Mouse (Mus musculus) heart, embryonic 13.5 days (tissue): ENCODE measurements at regions not wholly inside any gene's neighbourhood (a gene's known extent, or its start where the extent isn't known, plus 50 kb on each side); places are given as distances from the start of the nearest gene placed in this dataset.

Experiments
- ATAC-seq: fragments of 200-750 bp; cut with Nextera tagmentation; 2 replicates; pipeline ENCODE4 v1.8.0; 2017; ENCODE audit warnings: moderate TSS enrichment; ENCODE audit not compliant: insufficient number of reproducible peaks, low FRiP score, low TSS enrichment; ENCODE audit errors: extremely low read depth
- H3K27ac ChIP-seq: fragments of 300-500 bp; sonication (generic); replicated peaks from 2 replicates; pipeline ENCODE4 v1.5.1; 2015; ENCODE audit warnings: moderate library complexity, mild to moderate bottlenecking, inconsistent platforms
- H3K27me3 ChIP-seq: fragments of 300-500 bp; sonication (generic); replicated peaks from 2 replicates; pipeline ENCODE4 v1.6.1; 2015; ENCODE audit warnings: mild to moderate bottlenecking, inconsistent platforms
- H3K36me3 ChIP-seq: fragments of 300-500 bp; sonication (generic); 2 replicates; pipeline ENCODE4 v1.6.1; 2015; ENCODE audit warnings: mild to moderate bottlenecking, inconsistent platforms
- H3K4me1 ChIP-seq: fragments of 300-500 bp; sonication (generic); 2 replicates; pipeline ENCODE4 v1.6.1; 2015; ENCODE audit warnings: inconsistent platforms
- H3K4me2 ChIP-seq: fragments of 300-500 bp; sonication (generic); 2 replicates; pipeline ENCODE4 v1.6.1; 2015; ENCODE audit warnings: inconsistent platforms, mild to moderate bottlenecking, moderate library complexity
- H3K4me3 ChIP-seq: fragments of 300-500 bp; sonication (generic); 2 replicates; pipeline ENCODE4 v1.5.1; 2015; ENCODE audit warnings: moderate library complexity, mild to moderate bottlenecking, inconsistent platforms
- H3K9ac ChIP-seq: fragments of 300-500 bp; sonication (generic); 2 replicates; pipeline ENCODE4 v1.6.1; 2015; ENCODE audit warnings: inconsistent platforms, mild to moderate bottlenecking, moderate library complexity
- H3K9me3 ChIP-seq: fragments of 300-500 bp; sonication (generic); 2 replicates; pipeline ENCODE4 v1.6.1; 2016; ENCODE audit warnings: inconsistent platforms
- WGBS: fragments of 180-500 bp; shearing (Covaris S2); methylation state at CpG from one replicate; pipeline ENCODE4 v1.1.7; 2015; ENCODE audit warnings: mixed read lengths; 5-methylcytosine and 5-hydroxymethylcytosine counted together

DNA sequence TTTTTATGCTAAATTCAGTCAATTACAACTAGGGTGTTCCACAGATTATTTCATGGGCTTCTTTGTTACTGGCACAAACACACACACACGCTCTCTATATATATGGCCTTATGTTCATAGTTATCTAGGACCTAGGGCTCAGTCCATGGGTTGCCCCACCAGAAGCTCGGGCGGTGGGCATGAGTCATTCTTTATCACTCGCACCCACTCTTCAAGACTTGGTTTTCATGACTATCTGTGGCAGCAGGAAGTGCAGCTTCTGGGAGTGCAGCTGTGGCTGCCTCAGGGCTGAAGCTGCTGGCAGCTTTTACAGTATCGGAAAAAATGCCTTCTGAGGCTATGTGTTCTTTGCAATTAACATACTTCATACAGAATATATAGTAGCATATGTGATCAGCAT is 198.7 kb downstream of the Ipo11 start:
- Histone ChIP-seq H3K36me3 (no peaks in the 10 kb centered on the region), H3K9me3 (0 out of 2 replicates have a peak, but pooled peaks cover 2% of the 10 kb centered on the region), H3K27ac (no peak overlapping the region), H3K4me3 (no peak overlapping the region), H3K27me3 (0 out of 2 replicates have a peak, but pooled peaks cover 3% of the 10 kb centered on the region), H3K4me2 (no peak overlapping the region), H3K4me1 (no peaks in the 10 kb centered on the region), H3K9ac (no peak overlapping the region)
- no peak; the same call in 1 of the 2 replicates for ATAC-seq
- 55% methylated on average over 5 of the region's 5 CpGs for WGBS

DNA sequence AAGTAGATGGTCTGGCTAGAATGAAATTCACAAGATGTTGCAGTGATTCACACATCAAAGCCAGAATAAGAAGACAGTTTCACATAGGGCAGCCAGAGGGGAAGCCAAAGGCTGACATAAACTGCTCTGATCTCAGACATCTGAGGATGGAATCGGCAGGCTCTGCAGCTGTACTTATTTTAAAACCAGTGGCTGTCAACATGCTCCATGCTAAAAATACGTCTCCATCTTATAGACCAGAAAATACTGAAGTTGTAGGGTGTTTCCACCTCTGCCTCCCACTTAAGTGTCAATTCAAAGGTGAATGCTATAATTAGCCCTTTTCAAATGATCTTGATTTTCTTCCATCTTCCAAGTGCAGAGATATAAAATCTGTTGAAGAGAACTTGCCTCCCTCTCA is 202.4 kb downstream of the Ipo11 start:
- Histone ChIP-seq H3K9me3 (no peaks in the 10 kb centered on the region), H3K27me3 (0 out of 2 replicates have a peak, but pooled peaks cover 3% of the 10 kb centered on the region), H3K9ac (no peak overlapping the region), H3K27ac (no peak overlapping the region), H3K4me2 (no peak overlapping the region), H3K4me1 (no peaks in the 10 kb centered on the region), H3K36me3 (no peaks in the 10 kb centered on the region), H3K4me3 (no peak overlapping the region)
- no peak for ATAC-seq
- WGBS = 51% methylated on average over 2 of the region's 2 CpGs

DNA sequence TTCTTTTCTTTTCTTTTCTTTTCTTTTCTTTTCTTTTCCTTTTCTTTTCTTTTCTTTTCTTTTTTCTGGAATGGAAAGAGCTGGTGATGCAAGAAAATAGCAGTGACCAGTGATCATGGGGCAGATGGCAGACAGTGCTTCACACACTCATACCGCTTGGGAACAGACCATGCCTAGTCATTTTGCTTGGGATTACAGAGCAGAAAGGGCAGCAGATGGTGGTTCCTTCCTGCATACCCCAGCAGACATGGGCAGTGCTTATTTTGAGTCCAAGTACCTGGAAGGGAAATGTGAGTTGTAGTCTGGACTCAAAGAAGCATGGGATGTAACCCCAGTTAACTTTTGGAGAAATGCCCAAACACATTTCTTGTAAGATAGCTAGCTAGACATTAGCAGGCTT is 203.9 kb downstream of the Ipo11 start:
- Histone ChIP-seq H3K36me3 (no peaks in the 10 kb centered on the region), H3K4me2 (no peak overlapping the region), H3K9ac (no peak overlapping the region), H3K27me3 (0 out of 2 replicates have a peak, but pooled peaks cover 3% of the 10 kb centered on the region), H3K4me1 (no peaks in the 10 kb centered on the region), H3K4me3 (no peak overlapping the region), H3K9me3 (no peaks in the 10 kb centered on the region), H3K27ac (no peak overlapping the region)
- ATAC-seq = no peak
- WGBS = 88% methylated on average over 1 of the region's 1 CpGs

DNA sequence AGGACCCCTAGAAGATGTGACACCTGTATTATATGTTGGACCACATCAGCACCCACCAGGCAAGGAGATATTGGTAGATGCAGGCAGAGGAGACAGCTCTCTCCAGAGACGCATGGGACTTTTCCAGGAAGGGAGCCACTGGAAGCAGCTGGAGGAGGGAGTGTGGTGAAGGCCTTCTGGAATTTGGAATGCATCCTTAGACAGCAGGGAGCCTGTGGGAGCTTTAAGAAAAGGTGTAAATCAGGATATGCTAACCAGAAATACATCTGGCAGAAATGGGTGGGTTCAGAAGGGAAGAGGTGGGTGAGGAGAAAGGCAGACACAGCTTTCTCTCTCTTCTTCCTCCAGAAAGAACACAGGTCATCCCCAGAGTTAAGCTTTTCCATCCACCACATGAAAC is 213.4 kb downstream of the Ipo11 start:
- no peak overlapping the region for H3K9ac ChIP-seq
- no peak overlapping the region for H3K4me2 ChIP-seq
- 65% methylated on average over 1 of the region's 1 CpGs for WGBS
- H3K27me3 ChIP-seq = no peaks in the 10 kb centered on the region
- H3K27ac ChIP-seq = no peak overlapping the region
- no peak for ATAC-seq
- no peaks in the 10 kb centered on the region for H3K9me3 ChIP-seq
- H3K36me3 ChIP-seq = no peaks in the 10 kb centered on the region
- no peaks in the 10 kb centered on the region for H3K4me1 ChIP-seq
- no peak overlapping the region for H3K4me3 ChIP-seq

DNA sequence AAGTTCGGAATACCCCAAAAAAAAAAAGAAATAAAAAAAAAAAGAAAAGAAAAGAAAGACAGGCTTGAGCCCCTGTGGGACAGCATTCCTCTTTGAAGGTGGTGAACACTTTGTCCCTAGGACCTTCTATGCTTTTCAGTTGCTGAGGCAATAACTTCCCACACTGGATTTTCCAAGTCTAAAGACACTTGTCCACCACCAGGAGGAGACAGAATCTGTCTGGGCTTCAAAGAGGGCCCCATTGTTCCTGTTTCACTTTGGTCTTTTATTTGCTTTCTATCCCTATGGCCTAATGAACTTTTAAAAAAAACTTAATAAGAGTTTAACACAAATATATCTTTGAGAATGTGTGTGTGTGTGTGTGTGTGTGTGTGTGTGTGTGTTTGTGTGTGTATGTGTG is 215.6 kb downstream of the Ipo11 start:
- 79% methylated on average over 1 of the region's 1 CpGs for WGBS

DNA sequence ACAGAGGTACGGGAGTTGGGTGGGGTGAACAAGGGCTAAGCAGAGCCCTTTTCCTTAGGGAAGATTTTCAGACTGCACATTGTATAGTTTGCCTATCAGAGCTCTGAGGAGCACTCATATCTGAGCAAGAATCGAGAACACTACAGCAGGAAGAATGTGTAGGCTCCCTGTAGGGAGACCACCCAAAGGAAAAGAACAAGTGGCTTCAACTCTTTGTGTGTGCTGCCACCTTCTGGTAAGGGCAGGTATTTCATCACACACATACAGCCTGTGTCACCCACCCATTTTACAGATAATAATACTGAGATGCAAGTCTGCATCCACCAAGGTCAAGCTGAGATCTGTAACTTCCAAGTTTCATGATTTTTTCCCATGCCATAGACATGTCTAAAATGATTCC is 221.0 kb downstream of the Ipo11 start:
- no peaks in the 10 kb centered on the region for H3K4me1 ChIP-seq
- no peaks in the 10 kb centered on the region for H3K36me3 ChIP-seq
- H3K9ac ChIP-seq = no peak overlapping the region
- no peak overlapping the region for H3K27ac ChIP-seq
- 44% methylated on average over 2 of the region's 2 CpGs for WGBS
- H3K27me3 ChIP-seq = no peaks in the 10 kb centered on the region
- H3K4me3 ChIP-seq = no peak overlapping the region
- H3K4me2 ChIP-seq = no peak overlapping the region
- no peaks in the 10 kb centered on the region for H3K9me3 ChIP-seq
- no peak for ATAC-seq

More for the DNA sequence above, 215.6 kb downstream of the Ipo11 start:
- no peaks in the 10 kb centered on the region for H3K9me3 ChIP-seq
- H3K36me3 ChIP-seq = no peaks in the 10 kb centered on the region
- no peak for ATAC-seq
- H3K4me2 ChIP-seq = no peak overlapping the region
- no peak overlapping the region for H3K27ac ChIP-seq
- no peak overlapping the region for H3K4me3 ChIP-seq
- H3K27me3 ChIP-seq = no peaks in the 10 kb centered on the region
- no peaks in the 10 kb centered on the region for H3K4me1 ChIP-seq
- H3K9ac ChIP-seq = no peak overlapping the region

DNA sequence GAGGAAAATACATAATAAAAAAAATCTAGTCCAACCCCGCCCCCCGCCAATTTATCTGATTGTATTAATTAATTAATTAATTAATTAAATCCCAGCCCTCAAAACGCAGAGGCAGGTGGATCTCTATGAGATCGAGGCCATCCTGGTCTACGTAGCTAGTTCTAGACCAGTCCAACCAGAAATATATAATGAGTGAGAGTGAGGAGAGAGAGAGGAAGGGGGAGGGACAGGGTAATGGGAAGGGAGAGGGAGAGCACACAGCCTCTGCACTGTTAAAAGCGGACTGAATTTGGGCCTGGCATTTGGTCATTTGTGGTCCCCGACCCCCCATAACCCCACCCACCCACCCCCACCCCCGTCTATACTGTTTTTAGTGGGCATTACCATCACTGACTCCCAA is 221.5 kb downstream of the Ipo11 start:
- H3K9ac ChIP-seq = no peak overlapping the region
- WGBS = 75% methylated on average over 8 of the region's 8 CpGs
- H3K36me3 ChIP-seq = no peaks in the 10 kb centered on the region
- no peaks in the 10 kb centered on the region for H3K9me3 ChIP-seq
- no peaks in the 10 kb centered on the region for H3K27me3 ChIP-seq
- H3K4me2 ChIP-seq = no peak overlapping the region
- H3K27ac ChIP-seq = no peak overlapping the region
- H3K4me3 ChIP-seq = no peak overlapping the region
- ATAC-seq = no peak
- H3K4me1 ChIP-seq = no peaks in the 10 kb centered on the region

DNA sequence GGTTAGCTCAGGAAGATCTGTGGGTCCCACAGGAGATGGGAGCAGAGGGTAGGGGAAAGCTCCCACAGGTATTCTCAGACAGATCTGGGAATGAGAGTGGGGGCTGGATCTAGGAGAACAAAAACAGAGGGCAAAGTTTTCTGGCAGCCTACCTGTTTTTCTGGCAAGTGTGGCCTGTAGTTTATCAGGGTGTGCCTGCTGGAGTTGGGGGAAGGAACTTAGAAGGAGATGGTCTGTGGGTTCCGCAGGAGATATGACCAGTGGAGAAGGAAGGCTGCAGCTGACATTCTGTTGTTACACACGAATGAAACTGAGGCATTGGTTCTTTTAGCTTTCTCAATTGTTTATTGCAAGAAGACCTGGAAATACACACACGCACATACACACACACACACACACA is 226.2 kb downstream of the Ipo11 start:
- H3K9ac ChIP-seq = no peak overlapping the region
- H3K9me3 ChIP-seq = no peaks in the 10 kb centered on the region
- H3K27ac ChIP-seq = no peak overlapping the region
- WGBS = 71% methylated on average over 3 of the region's 3 CpGs
- no peak overlapping the region for H3K4me2 ChIP-seq
- H3K36me3 ChIP-seq = no peaks in the 10 kb centered on the region
- no peaks in the 10 kb centered on the region for H3K27me3 ChIP-seq
- no peaks in the 10 kb centered on the region for H3K4me1 ChIP-seq
- no peak for ATAC-seq
- H3K4me3 ChIP-seq = no peak overlapping the region

DNA sequence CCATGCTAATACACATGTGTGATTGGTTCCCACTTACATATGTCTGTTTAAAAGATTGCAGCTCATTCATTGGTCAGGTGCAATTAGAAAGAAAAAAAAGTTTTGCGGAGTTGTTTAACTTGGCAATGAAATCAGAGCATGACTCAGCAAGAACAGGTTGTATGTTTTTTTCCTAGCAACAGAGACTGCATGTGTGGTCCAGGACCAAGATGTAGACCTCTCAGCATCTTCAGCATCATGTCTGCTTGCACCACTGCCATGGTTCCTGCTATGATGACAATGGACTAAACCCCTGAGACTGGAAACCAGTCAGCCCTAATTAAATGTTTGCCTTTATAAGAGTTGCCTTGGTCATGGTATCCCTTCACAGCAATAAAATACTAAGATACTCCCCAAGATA is 236.4 kb downstream of the Ipo11 start:
- no peak for ATAC-seq
- Histone ChIP-seq H3K4me1 (no peaks in the 10 kb centered on the region), H3K27me3 (no peaks in the 10 kb centered on the region), H3K4me3 (no peak overlapping the region), H3K27ac (no peak overlapping the region), H3K9ac (no peak overlapping the region), H3K9me3 (no peaks in the 10 kb centered on the region), H3K36me3 (no peaks in the 10 kb centered on the region), H3K4me2 (no peak overlapping the region)
- WGBS = 87% methylated on average over 1 of the region's 1 CpGs

DNA sequence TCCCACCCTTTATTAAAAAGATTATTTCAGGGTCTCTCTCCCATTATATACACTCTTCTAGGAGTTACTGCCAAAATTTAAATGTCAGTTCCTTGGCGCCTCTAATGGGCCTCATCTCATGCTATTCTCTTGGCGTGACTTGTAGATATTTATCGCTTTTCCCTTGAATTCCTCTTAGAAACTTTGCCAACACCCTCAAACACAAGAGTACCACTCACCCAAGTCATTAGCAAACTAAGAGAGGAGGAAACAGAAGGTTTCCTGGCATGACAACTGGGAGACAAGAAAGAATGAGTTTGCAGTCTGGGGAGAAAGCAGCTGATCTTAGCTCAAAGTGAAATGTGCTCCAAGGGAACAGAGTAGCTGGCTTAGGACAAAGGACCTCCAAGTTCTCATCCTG is 236.8 kb downstream of the Ipo11 start:
- no peak overlapping the region for H3K27ac ChIP-seq
- H3K9ac ChIP-seq = no peak overlapping the region
- no peaks in the 10 kb centered on the region for H3K36me3 ChIP-seq
- H3K9me3 ChIP-seq = no peaks in the 10 kb centered on the region
- 76% methylated on average over 3 of the region's 3 CpGs for WGBS
- no peak overlapping the region for H3K4me2 ChIP-seq
- no peaks in the 10 kb centered on the region for H3K27me3 ChIP-seq
- H3K4me1 ChIP-seq = no peaks in the 10 kb centered on the region
- ATAC-seq = no peak
- H3K4me3 ChIP-seq = no peak overlapping the region

DNA sequence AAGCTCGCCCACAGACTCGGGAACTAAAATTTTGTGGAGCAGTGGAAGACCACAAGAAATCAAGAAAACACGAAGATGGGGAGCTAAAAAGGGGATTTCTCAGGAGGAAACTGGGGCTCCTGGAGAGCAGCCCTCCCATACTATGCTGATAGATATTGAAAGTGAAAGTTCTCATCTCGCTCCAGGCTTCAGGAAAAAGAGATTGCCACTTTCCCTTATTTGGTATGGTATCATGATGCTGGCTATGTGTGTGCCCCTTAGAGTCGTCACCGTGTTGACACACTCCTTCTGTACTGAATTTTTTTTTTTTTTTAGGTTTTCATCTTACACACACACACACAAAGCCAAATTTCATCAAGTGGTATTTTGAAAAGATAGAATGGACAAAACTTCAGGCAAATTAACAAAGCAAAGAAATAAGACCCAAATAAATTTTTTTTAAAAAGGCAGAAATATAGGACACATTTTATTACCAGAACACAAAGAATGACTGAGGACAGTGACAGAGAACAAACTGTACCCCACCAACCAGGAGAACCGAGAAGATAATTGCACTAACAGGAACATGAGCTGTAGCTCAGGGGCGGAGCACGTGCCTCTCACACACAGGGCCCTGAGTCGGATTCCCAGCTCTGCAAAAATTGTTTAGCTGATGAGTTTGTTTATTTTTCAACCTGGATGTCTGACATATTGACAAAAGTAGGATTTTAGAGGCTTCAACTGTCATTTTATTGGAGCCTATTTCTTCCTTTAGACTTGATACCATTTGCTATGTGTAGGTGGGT is 244.8 kb downstream of the Ipo11 start:
- no peak for ATAC-seq
- Histone ChIP-seq H3K9ac (no peak overlapping the region), H3K4me3 (peak overlapping the region; percentile 17), H3K4me2 (peak overlapping the region; percentile 44), H3K4me1 (no peaks in the 10 kb centered on the region), H3K36me3 (no peaks in the 10 kb centered on the region), H3K27ac (no peak overlapping the region), H3K9me3 (no peaks in the 10 kb centered on the region), H3K27me3 (no peaks in the 10 kb centered on the region)
- WGBS = 61% methylated on average over 10 of the region's 10 CpGs

DNA sequence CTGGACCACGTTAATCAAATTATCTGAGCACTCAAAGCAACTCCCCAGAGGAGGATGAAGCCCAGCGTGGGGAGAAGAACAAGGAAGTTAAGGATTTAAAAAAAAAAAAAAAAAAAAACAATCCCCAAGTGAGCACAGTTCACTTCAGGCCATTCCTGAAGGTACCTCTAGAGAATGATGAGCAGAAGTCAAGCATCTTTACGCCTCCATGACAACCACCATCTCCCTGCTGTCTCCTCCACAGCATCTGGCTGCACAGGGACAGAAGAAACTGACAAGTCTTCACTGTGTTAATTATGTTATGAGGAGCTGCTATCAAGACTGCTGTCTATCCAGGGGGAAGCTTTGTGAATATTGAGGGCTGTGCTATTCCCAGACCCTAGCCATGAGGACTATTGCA is 246.6 kb downstream of the Ipo11 start:
- WGBS = 71% methylated on average over 3 of the region's 3 CpGs
- Histone ChIP-seq H3K4me1 (no peaks in the 10 kb centered on the region), H3K4me3 (no peak overlapping the region), H3K9ac (no peak overlapping the region), H3K36me3 (no peaks in the 10 kb centered on the region), H3K27me3 (no peaks in the 10 kb centered on the region), H3K27ac (no peak overlapping the region), H3K9me3 (no peaks in the 10 kb centered on the region), H3K4me2 (no peak overlapping the region)
- ATAC-seq = no peak; the same call in 1 of the 2 replicates
